Mouse (Mus musculus) liver (tissue): ENCODE results near the gene Emc8.

Experiments used
- DNase-seq: peaks from one replicate; pipeline ENCODE4 v3.0.0-alpha.2; 2020; ENCODE audit warnings: mixed read lengths

Emc8 gene

DNA sequence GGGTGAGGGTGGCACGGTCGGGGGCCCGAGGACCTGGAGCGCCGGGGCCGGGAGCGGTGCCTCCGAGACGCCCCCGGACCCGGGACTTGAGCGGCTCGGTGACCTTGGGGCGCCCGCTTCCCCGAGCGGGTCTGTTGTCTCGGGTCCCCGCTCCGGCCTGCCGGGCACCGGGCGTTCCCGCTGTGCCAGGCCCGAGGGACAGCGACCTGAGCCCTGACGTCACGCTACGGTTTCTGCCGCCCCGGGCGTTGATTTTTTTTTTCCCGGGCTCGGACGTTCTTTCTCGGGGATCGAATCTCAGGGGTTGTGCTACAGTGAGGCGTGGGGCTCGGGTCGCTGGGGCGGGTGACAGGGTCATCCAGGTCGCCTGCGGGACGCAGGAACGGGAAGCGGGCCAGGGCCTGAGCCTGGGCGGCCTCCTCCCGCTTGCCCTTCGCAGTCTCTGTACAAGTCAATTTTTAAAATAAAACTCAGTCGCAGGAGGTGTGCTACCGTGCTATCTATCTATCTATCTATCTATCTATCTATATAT lies at the start of gene Emc8:
Emc8 (minus strand) TSS at position 200 of the 532 bp plus-strand sequence.
- no peak for DNase-seq

DNA sequence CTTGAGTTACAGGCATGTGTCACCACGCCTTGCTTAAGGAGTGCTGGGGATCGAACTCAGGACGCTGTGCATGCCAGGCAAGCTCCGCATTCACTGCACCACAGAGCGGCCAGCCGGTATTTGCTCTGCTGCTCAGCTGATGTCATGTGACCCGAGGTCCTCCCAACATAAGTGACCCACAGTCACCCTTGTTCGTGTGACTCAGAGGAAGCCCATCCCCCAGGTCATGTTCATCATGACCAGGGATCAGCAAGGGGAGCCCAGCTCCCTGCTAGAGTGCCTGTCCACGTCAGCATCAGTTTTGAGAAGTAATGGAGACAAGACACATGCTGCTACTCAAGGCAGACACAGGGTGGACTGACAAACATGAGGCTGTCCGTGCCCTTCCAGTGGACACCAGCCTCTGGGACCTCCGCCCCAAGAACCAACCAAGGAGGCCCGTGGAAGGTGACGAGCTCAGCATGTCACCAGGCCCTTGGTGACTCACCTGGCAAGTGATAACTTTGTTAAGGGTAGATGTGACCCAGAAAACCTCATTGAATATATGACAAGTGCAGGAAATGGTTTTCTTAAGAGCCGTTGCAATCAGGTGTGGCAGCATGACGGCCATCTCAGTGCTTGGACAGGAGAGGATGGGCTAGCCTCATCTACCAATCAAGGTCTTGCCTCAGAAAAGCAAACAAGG lies 47.8 kb upstream of the Emc8 start:
- DNase-seq = no peak

DNA sequence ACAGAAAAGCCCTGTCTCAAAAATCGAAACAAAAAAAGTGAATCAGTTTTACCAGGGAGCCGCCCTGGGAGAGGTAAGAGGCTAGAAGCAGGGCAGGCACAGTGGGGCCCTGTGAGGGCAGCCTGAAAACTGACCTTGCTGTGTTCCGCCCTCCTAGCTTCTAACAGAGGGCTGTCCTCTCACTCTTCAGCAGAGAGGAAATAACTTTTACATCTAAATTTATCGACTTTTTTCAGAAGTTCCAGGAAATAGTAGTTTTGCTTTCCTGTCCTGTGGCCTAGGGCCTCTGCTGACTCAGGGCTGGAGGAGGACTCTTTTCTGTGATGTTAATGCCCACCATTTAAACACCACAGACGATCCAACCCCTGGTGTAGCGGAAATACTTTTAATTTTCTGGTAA lies 46.8 kb upstream of the Emc8 start:
- DNase-seq = no peak

DNA sequence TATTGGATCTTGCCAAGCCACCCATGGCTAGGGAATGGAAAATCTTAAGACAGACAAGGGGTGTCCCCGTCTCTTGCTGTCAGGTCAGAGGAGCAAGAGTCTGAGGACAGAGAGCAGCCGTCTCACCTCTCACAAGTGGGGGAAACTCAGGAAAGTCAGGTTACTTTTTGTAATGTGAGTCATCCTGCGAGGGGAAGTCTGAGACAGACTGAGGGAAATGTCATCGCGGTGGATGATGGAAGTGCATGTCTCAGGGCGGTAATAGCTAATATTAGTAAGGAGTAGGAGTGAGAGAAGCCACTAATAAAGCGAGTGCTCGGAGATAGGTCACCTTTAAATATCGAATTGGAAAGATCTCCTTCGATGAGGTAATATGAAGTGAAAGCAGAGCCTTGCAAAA lies 40.8 kb upstream of the Emc8 start:
- DNase-seq = no peak

DNA sequence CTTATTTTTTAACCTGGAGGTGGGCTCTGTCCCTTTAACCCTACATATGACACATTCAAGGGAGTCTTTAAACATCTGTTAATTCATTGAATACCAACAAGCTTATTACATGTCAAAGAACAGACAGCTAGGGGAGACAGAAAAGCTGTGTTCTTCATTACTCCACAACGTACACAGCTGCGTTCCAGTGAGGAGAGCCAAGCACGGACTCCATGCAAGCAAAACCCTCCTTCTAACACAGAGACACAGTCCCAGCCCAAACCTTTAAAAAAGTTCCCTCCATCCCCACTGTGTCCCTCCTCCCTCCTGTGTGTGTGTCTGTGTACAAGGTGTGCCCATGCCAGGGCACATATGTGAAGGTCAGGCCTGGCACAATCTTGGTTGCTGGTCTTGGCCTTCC lies 37.8 kb upstream of the Emc8 start:
- DNase-seq = no peak

DNA sequence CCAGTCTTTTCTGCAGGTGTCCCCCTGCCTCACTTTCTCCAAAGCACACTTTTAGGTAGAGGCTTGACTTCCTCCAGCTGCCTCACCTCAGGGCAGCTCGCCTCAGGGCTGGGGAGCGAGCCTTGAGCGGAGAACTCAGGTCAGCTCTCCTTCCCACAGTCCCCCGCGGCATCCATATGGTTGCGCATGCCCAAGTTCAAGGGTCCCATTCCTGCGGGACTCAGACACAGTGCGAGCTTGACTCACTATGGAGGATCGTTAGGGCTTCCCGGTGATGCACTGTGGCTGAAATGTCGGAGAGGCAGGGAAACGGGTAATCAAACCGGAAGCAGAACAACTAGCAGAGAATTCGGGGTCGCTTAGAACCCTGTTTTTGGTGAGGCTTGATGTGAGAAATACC lies 36.8 kb upstream of the Emc8 start:
- no peak for DNase-seq

DNA sequence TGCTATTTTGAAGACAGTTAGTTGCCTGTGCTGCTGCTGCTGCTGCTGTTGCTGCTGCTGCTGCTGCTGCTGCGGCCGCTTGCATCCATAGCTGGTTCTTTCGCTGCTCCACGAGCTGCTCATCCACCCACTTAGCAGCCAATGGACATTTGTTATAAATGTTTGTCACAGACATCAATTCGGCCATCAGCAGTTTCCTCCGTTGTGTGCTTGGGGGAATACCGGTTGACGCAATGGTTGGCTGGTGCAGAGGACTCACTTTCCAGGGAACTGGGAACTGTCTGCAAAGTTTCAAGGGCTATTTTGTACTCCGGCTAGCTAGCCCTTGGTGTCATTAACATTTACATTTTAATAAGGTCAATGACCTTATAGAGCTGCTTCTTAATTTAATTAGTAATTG lies 35.8 kb upstream of the Emc8 start:
- no peak for DNase-seq

DNA sequence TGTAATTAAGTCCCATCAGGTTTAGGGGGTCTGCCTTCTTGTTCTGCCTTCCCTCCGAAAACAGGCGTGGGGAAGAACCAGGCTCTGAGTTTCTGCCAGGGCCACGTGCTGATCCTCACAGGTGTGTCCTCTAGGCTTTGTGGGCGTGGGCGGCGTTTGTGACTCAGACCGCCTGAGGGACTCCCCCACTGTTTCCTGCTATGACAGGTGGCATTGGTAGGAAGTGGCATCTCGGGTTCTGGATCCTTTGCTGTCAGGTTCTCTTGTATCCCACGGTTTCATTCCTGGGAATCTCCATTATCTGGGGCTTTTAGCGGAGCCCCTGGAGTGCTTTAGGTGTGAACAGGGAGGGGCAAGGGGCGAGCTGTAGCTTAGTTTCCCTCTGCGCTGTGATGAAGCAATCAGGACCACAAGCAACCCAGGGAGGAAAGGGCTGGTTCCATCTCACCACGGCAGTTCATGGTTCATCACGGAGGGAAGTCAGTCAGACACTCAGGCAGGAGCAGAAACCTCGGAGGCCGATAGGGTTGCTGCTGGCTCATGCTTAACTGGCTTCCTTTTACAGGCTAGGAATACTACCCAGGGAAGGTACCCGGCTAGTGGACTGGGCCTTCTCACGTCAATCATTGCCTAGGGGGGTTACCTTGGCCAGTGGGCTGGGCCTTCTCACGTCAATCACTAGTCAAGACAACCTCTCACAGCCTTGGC lies 33.5 kb upstream of the Emc8 start:
- DNase-seq = peak; percentile 26

DNA sequence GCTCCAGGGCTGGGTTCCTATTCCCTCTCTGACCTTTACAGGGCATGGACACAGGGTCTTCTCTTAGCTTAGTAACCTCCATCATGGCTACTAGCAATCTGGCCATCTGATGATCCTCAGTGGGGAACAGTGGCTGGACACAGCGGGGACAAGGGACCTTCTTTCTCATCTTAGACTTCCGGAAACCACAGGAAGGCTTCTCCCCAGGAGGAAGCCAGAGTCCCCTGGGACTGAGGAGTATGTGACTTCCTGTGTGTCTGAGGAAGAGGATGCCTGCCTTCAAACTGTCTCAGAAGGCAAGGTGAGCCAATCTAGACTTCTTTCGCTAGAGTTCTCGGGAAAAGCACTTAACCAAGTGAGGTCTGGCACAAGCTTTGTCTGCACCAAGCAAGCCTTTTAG lies 31.7 kb upstream of the Emc8 start:
- DNase-seq = no peak

DNA sequence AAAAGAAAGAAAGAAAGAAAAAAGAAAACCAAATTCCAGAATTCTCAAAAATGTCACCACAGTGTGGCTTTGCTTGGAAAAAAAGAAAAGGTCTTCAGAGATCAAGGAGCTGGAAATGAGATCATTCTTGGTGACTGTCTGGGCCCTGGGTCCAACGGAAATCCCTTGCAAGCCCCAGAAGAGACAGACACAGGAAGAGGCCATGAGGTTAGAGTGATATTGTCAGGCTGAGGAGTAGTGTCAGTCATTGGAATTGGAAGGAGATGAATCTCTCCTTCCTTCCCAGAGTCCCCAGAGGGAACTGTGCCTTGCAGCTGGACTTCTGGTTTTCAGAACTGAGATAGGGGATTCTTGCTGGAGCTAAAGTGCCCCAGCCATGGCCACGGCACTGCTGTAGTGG lies 31.2 kb upstream of the Emc8 start:
- DNase-seq = no peak

DNA sequence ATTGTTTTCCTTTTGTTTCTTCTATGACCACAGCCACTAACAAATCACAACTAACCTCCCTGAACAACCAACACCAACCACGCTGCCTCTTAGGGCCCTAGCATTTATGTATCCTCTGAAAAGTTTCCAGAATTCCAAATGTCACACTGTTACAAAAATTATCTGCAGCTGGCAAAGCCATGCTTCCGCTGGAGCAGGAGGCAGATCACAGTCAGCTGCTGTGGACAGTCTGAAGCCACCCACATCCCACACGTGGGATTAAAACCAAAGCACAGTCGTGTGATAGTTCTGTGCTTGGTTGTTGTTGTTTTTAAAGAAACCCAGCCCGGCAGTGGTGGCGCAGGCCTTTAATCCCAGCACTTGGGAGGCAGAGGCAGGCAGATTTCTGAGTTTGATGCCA lies 30.7 kb upstream of the Emc8 start:
- no peak for DNase-seq

DNA sequence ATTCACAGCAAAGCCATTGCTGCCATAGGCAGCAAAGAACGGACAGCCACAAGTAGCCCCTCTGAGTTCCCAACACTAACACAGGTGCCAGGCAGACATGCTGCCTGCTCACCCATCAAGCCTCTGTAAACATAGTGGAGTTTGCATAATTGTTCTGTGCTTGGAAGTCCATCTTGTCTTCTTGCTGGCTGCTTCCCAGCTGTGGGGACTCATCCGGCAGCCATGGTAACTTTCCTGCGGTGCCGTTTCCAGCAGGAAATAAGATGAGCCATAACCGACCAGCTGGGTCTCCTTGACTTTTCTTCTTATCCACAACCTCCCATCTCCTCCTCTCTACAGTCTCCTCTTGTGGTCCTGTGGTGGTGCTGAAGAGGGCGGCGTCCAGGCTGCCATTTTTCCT lies 30.1 kb upstream of the Emc8 start:
- DNase-seq = no peak

DNA sequence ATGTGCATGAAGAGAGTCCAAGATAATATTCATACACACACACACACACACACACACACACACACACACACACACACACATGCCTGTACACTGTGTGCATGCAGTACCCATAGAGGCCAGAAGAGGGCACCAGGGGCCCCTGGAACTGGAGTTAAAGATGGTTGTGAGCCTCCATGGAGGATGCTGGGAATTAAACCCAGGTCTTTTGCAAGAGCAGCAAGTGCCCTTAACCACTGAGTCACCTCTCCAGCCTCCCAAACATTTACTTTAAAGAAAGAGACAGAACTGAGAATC lies 29.6 kb upstream of the Emc8 start:
- peak; percentile 43 for DNase-seq

DNA sequence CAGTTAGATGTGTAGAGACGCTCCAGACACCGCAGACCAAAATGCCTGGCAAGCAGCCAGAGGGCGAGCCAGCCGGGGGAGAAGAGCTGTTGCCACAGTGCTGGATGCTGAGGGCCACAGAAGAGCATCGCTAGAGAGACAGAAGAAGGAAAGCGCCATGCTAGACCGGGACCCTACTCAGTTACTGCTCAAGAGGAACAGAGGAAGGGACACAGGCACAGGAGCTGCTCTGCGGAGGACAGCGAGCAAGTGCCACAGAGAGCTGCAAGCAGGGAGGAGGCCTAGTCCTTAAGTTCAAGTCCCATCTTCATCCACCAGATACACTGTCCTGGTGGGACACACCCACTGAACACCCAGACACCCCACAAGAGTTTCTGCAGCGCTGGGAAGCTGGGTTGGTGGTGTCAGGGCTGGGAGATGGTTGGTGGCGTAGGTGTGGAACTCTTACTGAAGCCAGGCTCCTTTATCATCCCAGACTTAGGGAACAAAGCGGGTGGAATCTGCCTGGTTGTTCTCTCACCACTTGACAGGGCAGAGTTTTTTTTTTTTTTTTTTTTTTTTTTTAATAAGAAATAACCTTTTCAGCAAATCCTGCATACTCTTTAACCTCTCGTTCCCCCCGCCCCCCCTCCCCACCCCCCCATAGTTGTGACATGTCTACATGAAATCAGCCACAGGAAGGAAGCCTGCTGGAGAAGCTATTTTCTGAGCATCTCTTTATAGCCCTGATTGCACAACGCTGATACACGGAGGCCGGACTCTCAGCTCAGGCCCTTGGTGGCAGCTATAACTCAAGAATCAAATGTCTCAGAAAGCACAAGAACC lies 29.0 kb upstream of the Emc8 start:
- DNase-seq = peak; percentile 46

DNA sequence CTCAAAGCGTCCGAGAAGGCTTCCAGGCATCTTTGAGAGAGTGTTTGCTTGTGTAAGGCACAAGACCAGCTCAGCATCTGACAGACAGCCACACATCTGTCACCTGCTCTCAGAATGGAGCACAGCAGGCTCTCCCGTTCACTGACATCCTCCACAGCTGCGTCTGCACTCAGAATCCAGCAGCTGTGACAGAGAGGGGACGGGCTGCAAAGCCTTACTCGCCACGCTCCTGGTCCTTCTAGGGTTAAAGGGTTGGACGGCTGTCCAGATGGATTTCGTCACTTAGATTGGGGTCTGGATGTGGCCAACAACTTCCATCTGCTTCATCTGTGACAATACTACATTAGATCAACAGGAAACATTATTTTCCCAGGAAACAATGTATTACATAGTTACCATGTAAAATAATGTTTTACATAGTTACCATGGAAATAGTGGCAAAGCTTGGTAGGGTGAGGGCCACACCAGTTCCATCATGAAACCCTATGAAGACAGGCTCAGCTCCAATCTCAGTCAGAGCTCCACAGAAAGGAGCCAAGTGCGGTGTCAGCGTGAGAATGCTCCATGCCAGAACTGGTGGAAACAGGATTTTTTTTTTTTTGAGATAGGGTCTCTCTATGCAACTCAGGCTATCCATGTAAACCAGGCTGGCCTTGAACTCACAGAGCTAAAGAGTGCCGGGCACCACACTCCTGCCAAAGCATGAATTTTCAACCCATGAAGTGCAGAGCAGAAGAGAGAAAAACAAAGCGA lies 28.2 kb upstream of the Emc8 start:
- DNase-seq = no peak

DNA sequence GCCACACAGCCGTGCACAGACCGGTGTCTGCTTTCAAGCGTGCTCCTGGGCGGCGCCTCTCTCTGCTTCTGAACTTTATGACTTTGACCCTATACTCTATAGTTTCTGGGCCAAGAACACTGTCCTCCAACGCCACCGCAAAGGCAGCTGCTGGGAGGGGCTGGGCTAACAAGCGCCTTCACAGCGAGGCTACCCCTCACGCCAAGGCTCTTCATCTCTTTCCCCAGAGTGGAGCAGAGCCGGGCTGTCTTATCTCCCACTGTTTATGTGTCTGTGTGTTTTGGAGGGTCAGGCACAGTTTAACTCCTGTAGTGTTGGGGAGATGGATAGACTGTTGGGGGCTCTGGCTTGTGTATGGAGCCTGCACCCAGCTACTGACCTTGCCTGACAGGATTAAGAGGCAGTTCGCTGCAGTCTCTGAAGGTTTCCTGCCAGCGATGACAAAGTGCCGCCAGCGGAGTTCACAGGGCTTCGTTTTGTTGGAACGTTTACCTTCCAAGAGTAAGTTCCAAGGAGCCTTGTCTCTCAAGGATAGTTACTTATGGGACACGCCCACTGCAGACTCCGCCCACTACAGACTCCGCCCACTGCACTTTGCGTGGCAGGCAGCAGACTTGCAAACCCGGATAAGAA lies 25.6 kb upstream of the Emc8 start:
- peak; percentile 80 for DNase-seq

DNA sequence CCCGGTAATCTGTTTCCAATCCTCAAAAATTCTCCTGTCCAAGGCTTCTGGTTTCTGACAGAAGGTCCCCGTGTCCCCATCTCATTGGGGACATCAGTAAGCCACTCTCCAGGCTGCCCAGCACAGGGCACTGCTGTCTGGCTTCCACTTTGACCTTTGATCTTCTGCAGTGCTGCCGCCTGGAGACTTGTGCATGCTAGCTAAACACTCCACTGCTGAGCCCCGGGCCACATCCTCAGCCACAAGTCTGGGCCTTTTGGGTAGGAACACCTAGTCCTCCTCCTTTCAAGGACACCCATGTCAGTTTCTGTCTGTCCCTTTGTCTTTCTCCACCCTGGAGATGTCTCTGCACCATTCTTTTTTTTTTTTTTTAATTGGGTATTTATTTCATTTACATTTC lies 24.6 kb upstream of the Emc8 start:
- no peak for DNase-seq

DNA sequence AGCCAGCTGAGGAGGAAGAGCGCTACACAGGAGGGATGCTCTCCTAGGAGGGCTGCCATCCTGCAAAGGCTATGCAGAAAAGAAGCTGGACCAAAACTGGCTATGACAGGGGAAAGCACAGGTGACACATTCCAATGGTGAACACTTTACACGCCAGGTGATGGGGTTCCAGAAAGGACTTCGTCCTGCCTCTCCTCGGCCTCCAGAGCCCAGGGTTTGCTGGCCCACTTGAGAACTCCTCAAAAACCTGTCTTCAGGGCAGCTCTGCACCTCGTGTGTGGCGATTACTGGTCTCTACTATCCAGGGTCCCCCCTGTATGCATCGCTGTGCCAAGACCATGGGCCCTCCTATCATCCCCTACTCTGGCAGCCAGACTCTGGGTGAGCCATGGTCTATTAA lies 20.1 kb upstream of the Emc8 start:
- no peak for DNase-seq

DNA sequence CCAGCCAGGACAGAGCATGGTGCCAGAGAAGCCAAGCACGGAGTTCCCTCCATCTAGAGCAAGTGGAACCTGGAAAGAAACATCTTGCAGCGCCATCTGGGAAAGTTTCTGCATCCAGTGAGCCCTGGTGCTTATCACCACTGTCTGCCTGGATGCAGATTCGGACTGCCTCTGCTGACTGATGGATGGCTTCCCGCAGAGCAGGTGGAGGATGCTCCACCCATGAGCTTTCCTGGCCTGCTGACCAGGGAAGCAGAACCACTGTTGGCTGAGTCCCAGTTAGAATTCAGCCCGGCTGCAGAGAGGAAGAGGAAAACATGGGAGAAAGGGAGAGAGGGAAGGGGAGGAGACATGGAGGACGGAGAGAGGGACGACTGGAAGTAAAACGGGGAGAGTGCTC lies 19.4 kb upstream of the Emc8 start:
- no peak for DNase-seq

DNA sequence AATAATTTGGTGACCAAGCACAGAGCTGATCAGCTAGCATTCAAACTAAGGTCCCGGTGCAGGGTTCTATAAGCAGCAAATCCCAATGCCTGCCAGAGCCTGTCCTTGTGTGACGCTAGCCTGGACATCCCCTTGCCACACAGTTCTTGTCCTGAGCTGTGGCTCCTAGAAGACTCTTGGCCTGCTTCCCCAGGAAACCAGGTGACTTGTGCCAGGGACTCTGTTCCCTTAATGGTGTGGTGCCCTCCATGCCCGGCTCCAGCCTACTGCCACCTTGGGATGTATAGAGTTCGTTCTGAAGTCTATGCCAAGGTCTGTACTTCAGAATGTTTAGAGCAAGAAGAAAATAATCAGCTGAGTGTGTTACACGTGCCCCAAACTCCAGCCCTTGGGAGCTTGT lies 18.2 kb upstream of the Emc8 start:
- no peak for DNase-seq

DNA sequence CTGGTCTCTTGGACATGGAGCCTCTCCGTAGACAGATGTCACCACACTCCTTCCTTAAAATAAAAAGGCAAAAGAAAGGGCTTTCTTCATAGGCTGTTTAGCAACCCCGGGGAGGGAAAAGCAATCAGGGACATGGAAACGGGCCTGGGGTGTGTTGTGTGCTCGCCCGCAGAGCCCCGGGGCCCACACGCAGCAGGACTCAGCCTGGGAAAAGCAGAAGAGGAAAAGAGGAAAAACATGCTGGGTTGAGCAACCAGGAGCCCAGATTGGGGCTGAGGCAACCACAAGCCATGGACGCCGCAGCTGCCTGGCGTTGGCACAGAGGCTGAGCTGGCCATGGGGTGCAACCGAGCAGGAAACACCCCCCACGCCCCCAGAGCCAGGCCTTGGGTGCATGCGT lies 17.7 kb upstream of the Emc8 start:
- DNase-seq = peak; percentile 39

DNA sequence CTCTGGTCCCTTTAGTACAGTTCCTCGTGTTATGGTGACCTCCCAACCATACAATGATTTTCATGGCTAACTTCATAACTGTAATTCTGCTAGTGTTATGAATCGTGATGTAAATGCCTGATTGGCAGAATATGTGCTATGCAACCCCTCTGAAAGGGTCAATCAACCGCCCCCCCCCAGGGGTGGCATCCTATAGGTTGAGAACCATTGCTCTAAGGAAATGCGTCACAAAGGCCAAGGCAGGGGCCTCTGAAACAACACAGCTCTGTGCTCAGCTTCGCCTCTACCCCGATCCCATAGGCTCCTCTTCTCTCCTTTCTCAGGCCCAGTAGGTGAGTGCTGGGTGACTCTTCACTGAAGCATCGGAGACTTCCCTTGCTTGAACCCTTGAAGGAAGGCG lies 17.2 kb upstream of the Emc8 start:
- no peak for DNase-seq

DNA sequence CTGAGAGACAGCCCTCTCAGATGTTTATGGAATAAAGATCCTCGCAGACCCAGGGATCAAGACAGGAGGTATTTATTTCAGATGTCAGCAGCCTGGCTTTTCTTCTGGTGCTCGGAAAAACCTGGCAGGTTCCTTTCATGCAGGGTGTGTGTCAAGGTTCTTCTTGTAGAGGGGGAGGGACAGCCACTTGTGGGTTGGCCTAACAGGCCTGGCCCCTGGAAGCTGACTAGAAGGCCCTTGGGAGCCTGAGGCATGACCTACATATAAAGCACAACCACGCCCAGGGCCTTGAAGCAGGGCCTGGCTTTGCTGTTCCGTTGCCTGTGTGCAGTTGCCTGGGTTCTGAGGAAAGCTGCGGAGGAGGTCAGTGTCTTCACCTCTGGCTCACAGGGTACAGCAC lies 16.7 kb upstream of the Emc8 start:
- no peak for DNase-seq
